Mouse (Mus musculus): Measurements from ENCODE around the gene Gm27021.
"Not testable (repeated sequence)": the region's sequence is repeated elsewhere in the genome, so short reads cannot be mapped to it uniquely, and the experiment has no call there.

Gm27021 gene

DNA sequence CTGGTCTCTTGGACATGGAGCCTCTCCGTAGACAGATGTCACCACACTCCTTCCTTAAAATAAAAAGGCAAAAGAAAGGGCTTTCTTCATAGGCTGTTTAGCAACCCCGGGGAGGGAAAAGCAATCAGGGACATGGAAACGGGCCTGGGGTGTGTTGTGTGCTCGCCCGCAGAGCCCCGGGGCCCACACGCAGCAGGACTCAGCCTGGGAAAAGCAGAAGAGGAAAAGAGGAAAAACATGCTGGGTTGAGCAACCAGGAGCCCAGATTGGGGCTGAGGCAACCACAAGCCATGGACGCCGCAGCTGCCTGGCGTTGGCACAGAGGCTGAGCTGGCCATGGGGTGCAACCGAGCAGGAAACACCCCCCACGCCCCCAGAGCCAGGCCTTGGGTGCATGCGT is 18.2 kb upstream of the Gm27021 start:
- no peak for DNase-seq (ENCODE audit: extremely low read depth, low read depth)

GRCm38 (mm10) chr8:120685591-120685990 is 17.7 kb upstream of the Gm27021 start:
- no peak for DNase-seq (ENCODE audit: extremely low read depth, low read depth)

DNA sequence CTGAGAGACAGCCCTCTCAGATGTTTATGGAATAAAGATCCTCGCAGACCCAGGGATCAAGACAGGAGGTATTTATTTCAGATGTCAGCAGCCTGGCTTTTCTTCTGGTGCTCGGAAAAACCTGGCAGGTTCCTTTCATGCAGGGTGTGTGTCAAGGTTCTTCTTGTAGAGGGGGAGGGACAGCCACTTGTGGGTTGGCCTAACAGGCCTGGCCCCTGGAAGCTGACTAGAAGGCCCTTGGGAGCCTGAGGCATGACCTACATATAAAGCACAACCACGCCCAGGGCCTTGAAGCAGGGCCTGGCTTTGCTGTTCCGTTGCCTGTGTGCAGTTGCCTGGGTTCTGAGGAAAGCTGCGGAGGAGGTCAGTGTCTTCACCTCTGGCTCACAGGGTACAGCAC is 17.2 kb upstream of the Gm27021 start:
- no peak for DNase-seq (ENCODE audit: extremely low read depth, low read depth)

GRCm38 (mm10) chr8:120684082-120684481 is 16.2 kb upstream of the Gm27021 start:
- no peak for DNase-seq (ENCODE audit: extremely low read depth, low read depth)

DNA sequence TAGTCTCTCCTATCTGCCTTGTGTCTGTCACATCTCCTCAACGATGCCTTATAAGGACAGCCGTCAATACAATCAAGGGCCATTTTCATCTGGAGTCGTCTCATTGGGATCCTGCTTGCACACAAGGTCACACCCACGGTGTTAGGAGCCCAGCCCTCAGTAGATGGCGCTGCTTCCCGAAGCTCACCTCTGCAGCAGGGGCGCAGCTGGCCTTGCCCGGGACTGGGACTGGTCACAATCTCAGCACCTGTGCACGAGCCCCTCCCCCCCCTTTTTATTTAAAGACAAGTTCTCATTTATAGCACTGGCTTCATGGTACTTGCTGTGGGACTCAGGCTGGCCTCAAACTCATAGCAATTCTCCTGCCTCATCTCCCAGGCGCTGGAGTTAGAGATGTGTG is 15.7 kb upstream of the Gm27021 start:
- no peak for DNase-seq (ENCODE audit: extremely low read depth, low read depth)

DNA sequence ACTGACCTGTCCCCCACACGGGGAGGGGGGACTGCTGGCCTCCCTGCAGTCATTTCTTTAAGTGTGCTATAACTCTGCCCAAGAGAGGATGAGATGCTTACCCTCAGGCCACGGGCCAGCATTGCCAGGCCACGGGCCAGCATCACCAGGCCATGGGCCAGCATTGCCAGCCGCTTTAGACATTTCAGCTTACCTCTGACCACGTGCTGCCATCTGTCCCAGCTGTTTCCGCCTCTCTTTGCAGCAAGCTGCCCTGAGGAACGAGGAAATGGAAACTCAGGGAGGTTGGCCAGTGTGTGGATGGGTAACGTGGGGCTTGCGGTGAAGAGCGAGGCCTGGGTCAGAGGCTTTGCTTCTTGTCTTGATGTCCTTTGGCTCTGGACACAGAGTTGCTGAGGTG is 13.2 kb upstream of the Gm27021 start:
- no peak for DNase-seq (ENCODE audit: extremely low read depth, low read depth)

DNA sequence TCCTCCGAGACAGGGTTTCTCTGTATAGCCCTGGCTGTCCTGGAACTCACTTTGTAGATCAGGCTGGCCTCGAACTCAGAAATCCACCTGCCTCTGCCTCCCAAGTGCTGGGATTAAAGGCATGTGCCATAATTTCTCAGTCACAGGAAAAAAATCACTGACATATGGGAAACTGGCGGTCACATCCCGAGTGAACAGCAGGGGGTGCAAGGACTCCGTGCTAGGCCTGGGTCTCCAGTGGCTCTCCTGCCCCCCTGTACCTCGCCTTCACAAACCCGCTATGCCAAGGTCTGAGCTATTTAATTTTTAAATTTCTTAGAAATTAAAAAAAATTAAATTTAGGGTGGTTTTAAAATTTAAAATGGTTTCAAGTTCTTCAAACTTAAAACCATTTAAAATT is 12.5 kb upstream of the Gm27021 start:
- not testable (repeated sequence) for DNase-seq (ENCODE audit: extremely low read depth, low read depth)

GRCm38 (mm10) chr8:120679629-120680387 is 11.9 kb upstream of the Gm27021 start:
- DNase-seq (ENCODE audit: extremely low read depth, low read depth) = no peak

GRCm38 (mm10) chr8:120678447-120678846 is 10.6 kb upstream of the Gm27021 start:
- DNase-seq (ENCODE audit: extremely low read depth, low read depth) = no peak

GRCm38 (mm10) chr8:120675718-120676117 is 7.8 kb upstream of the Gm27021 start:
- DNase-seq (ENCODE audit: extremely low read depth, low read depth) = no peak

DNA sequence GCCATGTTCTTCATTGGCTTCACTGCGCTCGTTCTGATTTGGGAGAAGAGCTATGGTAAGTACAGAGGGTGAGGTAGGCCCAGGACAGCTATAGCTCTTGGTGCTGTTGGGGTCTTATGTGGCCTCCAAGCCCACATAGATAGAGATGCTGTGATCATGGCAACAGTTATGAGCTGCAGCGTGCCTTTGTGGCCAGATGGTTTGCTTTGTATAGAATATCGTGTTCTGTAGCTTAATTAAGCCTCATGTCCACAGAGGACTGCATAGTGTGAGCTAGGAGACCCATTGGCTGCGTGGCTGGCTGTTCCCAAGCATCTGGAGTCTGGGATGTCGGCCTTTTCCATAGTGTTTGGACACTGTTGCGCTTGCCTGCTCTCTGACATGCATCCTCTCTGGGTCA is 5.4 kb upstream of the Gm27021 start:
- no peak for DNase-seq (ENCODE audit: extremely low read depth, low read depth)

DNA sequence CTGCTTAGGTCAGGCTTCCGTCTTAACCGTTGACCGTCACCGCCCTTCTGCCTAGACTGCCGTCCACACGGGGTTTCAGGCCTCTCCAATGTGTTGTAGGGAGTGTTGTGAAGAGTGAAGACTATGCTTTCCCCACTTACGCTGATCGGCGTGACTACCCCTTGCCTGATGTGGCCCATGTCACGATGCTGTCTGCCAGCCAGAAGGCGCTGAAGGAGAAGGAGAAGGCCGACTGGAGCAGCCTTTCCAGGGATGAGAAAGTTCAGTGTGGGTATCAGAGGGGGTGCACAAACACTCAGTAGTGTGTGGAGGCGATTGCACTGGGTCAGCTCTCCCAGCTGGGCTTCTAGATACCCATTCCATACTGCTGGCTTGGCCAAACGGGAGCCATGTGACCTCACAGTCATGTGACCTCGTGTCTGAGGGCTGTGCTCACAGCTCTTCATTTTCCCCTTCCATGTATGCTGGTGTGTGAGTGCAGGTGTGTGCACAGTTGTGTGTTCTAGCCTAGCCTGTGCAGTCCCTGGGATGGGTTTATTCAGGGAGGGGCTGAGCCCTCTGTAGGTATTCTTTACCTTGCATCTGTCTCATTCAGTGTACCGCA is 4.8 kb upstream of the Gm27021 start:
- DNase-seq (ENCODE audit: extremely low read depth, low read depth) = no peak

DNA sequence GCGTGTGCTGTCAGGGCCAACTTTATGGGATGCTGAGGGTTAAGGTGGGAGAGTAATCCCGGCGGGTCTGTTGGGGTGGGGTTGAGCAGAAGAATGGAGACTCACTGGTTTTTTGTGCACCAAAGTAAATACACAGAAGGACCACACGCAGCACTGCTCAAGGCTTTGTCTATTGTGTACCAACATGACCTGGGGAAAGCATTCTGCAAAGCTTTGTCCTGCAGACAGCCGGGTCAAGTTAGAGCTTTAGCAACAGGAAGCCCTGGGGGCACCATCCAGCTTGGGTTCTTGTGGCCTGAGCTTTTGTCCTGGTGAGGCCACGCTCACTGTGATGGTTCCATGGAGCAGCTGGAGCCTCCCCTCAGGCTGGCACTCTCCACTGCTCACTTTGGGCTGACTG is 3.9 kb upstream of the Gm27021 start:
- no peak for DNase-seq (ENCODE audit: extremely low read depth, low read depth)

DNA sequence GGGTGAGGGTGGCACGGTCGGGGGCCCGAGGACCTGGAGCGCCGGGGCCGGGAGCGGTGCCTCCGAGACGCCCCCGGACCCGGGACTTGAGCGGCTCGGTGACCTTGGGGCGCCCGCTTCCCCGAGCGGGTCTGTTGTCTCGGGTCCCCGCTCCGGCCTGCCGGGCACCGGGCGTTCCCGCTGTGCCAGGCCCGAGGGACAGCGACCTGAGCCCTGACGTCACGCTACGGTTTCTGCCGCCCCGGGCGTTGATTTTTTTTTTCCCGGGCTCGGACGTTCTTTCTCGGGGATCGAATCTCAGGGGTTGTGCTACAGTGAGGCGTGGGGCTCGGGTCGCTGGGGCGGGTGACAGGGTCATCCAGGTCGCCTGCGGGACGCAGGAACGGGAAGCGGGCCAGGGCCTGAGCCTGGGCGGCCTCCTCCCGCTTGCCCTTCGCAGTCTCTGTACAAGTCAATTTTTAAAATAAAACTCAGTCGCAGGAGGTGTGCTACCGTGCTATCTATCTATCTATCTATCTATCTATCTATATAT is 561 bp upstream of the Gm27021 start, which contains the start of gene Emc8:
TSS of gene Emc8 (minus strand) at position 200 of the 532 bp plus-strand sequence.
- DNase-seq (ENCODE audit: extremely low read depth, low read depth) = no peak

- no peak for DNase-seq (ENCODE audit: extremely low read depth, low read depth)
Observed at GRCm38 (mm10) chr8:120666807-120667470, 940 bp downstream of the Gm27021 start.

- DNase-seq (ENCODE audit: extremely low read depth, low read depth) = no peak
Observed at GRCm38 (mm10) chr8:120665726-120666455, 2.0 kb downstream of the Gm27021 start.

GRCm38 (mm10) chr8:120664566-120664965 is 3.3 kb downstream of the Gm27021 start:
- DNase-seq (ENCODE audit: extremely low read depth, low read depth) = no peak

GRCm38 (mm10) chr8:120657415-120657814 is 10.5 kb downstream of the Gm27021 start:
- no peak for DNase-seq (ENCODE audit: extremely low read depth, low read depth)

DNA sequence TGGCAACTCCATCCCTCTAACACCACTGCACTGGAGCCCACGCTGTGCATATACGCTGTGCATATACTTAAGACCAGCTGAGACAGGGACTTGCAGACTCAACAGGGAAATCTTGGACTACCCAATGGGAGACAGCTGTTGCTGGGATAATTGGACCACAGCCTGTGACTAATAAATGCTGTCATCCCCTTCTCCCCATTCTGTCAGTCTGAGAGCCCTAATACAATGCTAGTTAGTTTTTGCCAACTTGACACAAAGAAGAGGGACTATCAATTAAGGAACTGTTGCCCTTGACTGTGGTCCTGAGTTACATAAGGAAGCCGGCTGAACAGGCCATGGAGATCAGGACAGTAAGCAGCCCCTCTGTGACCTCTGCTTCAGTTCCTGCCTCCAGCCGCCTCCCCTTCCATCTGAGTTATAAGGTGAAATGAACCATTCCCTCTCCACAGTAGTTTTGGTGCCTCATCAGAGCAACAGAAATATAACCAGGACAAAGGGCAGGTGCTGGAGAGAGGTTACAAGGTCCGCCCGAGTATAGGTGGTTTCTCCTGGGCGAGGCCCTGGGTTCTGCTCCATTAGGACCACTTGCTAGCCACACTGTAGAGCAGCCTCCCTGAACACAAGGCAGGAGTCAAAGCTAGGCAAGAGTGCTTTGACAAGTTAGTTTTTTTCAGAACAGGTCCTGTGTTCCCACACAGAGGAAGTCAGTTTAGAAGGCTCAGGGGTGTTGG is 11.4 kb downstream of the Gm27021 start:
- no peak for DNase-seq (ENCODE audit: extremely low read depth, low read depth)

- DNase-seq (ENCODE audit: extremely low read depth, low read depth) = no peak
Observed at GRCm38 (mm10) chr8:120647532-120647931, 20.3 kb downstream of the Gm27021 start, which contains the start of gene 1190005I06Rik. Gene 1190005I06Rik, minus strand, starts transcription at chr8:120647632.

- DNase-seq (ENCODE audit: extremely low read depth, low read depth) = no peak
Observed at GRCm38 (mm10) chr8:120644663-120645062, 23.2 kb downstream of the Gm27021 start.

Data from MEL-GATA-1-ER (cell line).